Mouse (Mus musculus) ES-Bruce4 (cell line): ENCODE measurements around the gene Adgrl2.

Experiments
- CTCF ChIP-seq: IDR thresholded peaks from one replicate; pipeline ENCODE4 v1.8.1; 2011; ENCODE audit warnings: low read depth, low read length
- POLR2A ChIP-seq: IDR thresholded peaks from one replicate; pipeline ENCODE4 v1.8.1; 2011; ENCODE audit warnings: low read length; ENCODE audit not compliant: insufficient read depth

GRCm38 (mm10) chr3:148912944-148913684 is 77.2 kb downstream of the Adgrl2 start:
- TF ChIP-seq POLR2A (no peak), CTCF (no peak)
